Mouse (Mus musculus): ENCODE measurements at regions not wholly inside any gene's neighbourhood (a gene's known extent, or its start where the extent isn't known, plus 50 kb on each side); places are given as distances from the start of the nearest gene placed in this dataset.

DNA sequence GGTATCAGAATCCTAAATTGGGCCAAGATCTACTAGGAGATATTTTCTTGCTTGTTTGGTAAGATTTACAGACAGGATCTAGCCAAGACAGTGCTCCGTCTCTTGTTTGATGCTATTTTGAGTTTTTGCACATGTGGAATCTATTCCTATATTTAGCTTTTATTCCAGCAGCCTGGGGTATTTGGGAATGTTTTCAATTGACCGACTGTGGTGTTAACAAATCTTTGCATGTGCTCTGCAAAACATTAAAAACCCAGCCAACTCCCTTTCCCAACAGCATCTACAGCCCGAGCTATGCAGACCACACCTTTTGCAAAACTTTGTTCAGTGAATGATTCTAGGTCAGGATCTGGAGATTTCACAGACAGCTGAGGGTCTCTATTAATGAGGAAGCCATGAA is 317.7 kb upstream of the Gm10131 start:
- Histone ChIP-seq H3K36me3 (ENCODE audit: control insufficient read depth, insufficient read depth) (no peaks in the 10 kb centered on the region), H3K4me1 (replicated peaks; ENCODE audit: control insufficient read depth, insufficient read depth, low read length) (no peaks in the 10 kb centered on the region), H3K9me3 (ENCODE audit: control insufficient read depth, low read length) (no peaks in the 10 kb centered on the region), H3K27ac (ENCODE audit: low read length) (no peak overlapping the region), H3K27me3 (replicated peaks; ENCODE audit: control insufficient read depth, insufficient read depth, low read length) (no peaks in the 10 kb centered on the region), H3K4me2 (ENCODE audit: low read length) (no peak overlapping the region), H3K9ac (replicated peaks; ENCODE audit: low read depth, low read length) (no peak overlapping the region), H3K4me3 (replicated peaks; ENCODE audit: low read length) (no peak overlapping the region)
- WGBS, result 79% methylated on average over 3 of the region's 3 CpGs
- ATAC-seq, result no peak

DNA sequence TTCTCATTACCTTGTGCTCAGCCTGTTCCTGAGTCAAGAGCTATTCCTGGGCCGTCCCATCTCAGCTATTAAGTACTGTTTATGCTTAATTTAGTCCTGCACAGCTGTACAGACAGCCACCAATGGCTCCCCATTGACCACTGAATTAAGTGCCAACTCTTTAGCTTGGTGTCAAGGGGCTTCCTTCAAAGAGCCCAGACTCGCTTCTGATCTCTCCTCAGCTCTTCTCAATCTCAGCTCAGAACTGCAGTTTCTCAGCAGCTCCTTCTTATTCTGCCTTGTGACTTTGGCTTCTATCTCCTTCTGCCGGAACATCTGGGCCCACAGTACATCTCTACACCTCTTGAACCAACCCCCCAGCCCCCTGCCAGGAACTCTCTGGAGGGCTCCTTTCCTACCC is 290.0 kb upstream of the Gm10131 start:
- H3K36me3 ChIP-seq (ENCODE audit: control insufficient read depth, insufficient read depth), result no peaks in the 10 kb centered on the region
- H3K9ac ChIP-seq (replicated peaks; ENCODE audit: low read depth, low read length), result no peak overlapping the region
- WGBS, result 62% methylated on average over 3 of the region's 3 CpGs
- H3K27me3 ChIP-seq (replicated peaks; ENCODE audit: control insufficient read depth, insufficient read depth, low read length), result no peaks in the 10 kb centered on the region
- no peak overlapping the region for H3K27ac ChIP-seq (ENCODE audit: low read length)
- no peak overlapping the region for H3K4me2 ChIP-seq (ENCODE audit: low read length)
- no peak for ATAC-seq
- H3K9me3 ChIP-seq (ENCODE audit: control insufficient read depth, low read length), result no peaks in the 10 kb centered on the region
- H3K4me1 ChIP-seq (replicated peaks; ENCODE audit: control insufficient read depth, insufficient read depth, low read length), result peaks cover 26% of the 10 kb centered on the region
- no peak overlapping the region for H3K4me3 ChIP-seq (replicated peaks; ENCODE audit: low read length)

DNA sequence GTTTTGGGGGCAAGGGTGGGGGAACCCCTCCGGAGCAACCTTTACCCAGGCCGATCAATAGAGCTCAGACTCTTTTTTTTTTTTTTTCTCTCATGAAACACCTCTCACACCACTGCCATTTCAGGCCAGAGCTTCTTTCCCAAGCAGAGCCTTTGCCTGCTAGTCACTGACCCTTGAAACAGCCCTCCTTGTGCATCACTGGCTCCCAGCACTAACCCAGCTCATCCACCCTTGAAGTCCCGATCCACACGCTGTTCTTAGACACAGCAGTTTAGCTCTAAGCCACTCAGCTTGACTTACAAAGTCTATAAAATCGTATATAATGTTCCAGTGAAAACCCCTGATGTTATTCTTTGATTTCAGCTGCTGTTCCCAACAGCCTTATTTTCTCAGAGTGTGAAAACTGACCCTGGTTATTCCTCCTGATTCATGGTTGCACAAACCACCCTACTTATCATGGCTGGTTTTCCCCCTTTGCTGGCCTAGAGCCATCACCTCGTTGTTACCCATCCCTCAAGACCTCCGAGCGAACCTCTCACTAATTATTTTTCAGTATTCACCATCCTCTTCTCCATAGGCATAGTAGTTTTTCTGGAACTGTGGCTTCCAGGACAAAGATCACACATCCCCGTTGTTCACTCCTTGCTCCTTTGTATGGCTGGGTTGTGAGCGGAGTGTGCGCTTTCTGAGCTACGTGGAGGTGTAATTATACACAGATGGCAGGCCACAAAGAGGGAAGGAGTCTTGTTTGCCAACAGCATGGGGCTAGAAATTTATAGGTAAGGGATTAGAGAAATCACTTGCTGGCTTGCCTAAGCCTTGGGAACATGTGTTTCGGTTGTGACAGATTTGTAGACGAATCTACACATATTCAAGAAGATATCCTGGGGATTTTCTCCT is 287.6 kb upstream of the Gm10131 start:
- peak overlapping the region; percentile 42 for H3K27ac ChIP-seq (ENCODE audit: low read length)
- H3K4me1 ChIP-seq (replicated peaks; ENCODE audit: control insufficient read depth, insufficient read depth, low read length), result peaks cover 26% of the 10 kb centered on the region
- WGBS, result 35% methylated on average over 14 of the region's 14 CpGs
- no peak for ATAC-seq
- H3K4me2 ChIP-seq (ENCODE audit: low read length), result no peak overlapping the region
- H3K9ac ChIP-seq (replicated peaks; ENCODE audit: low read depth, low read length), result peak overlapping the region; percentile 19; the same call in 1 of the 2 replicates
- no peaks in the 10 kb centered on the region for H3K36me3 ChIP-seq (ENCODE audit: control insufficient read depth, insufficient read depth)
- no peak overlapping the region for H3K4me3 ChIP-seq (replicated peaks; ENCODE audit: low read length)
- 0 out of 2 replicates have a peak, but pooled peaks cover 4% of the 10 kb centered on the region for H3K9me3 ChIP-seq (ENCODE audit: control insufficient read depth, low read length)
- H3K27me3 ChIP-seq (replicated peaks; ENCODE audit: control insufficient read depth, insufficient read depth, low read length), result no peaks in the 10 kb centered on the region

DNA sequence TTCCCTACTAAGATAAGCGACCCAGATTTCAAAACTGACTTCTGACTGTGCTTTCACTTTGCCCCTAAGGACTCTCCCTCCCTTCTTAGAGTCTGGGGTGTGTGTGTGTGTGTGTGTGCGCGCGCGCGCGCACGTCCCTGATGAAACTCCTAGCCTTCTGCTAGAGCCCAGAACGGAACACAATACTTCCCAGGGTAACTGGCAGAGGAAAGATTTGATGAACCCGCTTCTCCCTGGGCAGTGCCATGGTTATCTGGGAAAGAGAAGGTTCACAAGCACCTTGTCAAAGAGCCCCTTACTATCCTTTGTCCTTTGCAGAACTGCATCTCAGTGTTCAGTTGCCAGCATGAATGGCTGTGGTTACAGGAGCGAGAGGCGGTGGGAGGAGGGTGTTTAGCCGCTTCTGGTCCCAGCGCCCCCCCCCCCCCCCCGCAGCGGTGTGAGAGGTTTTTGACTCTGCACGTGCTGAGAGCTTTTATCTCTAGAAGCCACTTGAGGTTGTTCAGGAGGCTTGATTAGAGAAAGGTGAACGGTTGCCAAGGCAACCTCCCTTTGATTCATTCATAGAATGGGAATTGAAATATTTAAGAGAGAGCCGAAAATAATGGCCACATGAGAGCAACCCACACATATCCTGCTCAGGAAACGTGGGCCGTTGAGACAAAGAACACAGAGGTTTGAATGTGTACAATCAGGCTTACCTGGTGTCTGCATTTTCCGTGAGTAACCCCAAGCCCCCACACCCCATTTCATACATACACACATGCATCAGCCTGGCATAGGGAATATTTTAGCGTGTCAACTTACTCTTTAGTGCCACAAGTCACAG is 286.3 kb upstream of the Gm10131 start:
- Histone ChIP-seq H3K4me3 (replicated peaks; ENCODE audit: low read length) (peak overlapping the region; percentile 17), H3K4me1 (replicated peaks; ENCODE audit: control insufficient read depth, insufficient read depth, low read length) (peaks cover 30% of the 10 kb centered on the region), H3K9ac (replicated peaks; ENCODE audit: low read depth, low read length) (peak overlapping the region; percentile 24), H3K36me3 (ENCODE audit: control insufficient read depth, insufficient read depth) (no peaks in the 10 kb centered on the region), H3K4me2 (ENCODE audit: low read length) (peak overlapping the region; percentile 45), H3K27me3 (replicated peaks; ENCODE audit: control insufficient read depth, insufficient read depth, low read length) (no peaks in the 10 kb centered on the region), H3K27ac (ENCODE audit: low read length) (peak overlapping the region; percentile 82), H3K9me3 (ENCODE audit: control insufficient read depth, low read length) (0 out of 2 replicates have a peak, but pooled peaks cover 4% of the 10 kb centered on the region)
- ATAC-seq, result peak; percentile 71
- 14% methylated on average over 22 of the region's 23 CpGs for WGBS

DNA sequence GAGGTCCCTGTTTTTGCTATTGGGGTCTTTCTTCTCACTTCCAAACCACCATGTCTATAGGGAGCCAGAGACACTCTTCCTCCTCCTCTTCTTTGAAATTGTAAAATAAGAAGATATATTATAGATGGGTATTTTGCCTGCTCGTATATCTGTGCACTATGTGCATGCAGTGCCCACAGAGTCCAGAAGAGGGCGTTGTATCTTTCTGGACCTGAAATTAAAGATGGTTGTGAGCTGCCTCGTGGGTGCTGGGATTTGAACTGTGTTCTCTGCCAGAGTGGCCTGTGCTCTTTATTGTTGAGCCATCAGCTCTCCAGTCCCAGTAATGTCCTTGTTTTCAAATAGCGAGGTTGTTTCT is 285.7 kb upstream of the Gm10131 start:
- Histone ChIP-seq H3K27me3 (replicated peaks; ENCODE audit: control insufficient read depth, insufficient read depth, low read length) (no peaks in the 10 kb centered on the region), H3K9ac (replicated peaks; ENCODE audit: low read depth, low read length) (peak overlapping the region; percentile 24), H3K36me3 (ENCODE audit: control insufficient read depth, insufficient read depth) (no peaks in the 10 kb centered on the region), H3K4me1 (replicated peaks; ENCODE audit: control insufficient read depth, insufficient read depth, low read length) (peaks cover 36% of the 10 kb centered on the region), H3K4me2 (ENCODE audit: low read length) (peak overlapping the region; percentile 45), H3K9me3 (ENCODE audit: control insufficient read depth, low read length) (0 out of 2 replicates have a peak, but pooled peaks cover 4% of the 10 kb centered on the region), H3K4me3 (replicated peaks; ENCODE audit: low read length) (no peak overlapping the region; the same call in 1 of the 2 replicates), H3K27ac (ENCODE audit: low read length) (peak overlapping the region; percentile 82)
- ATAC-seq, result no peak
- 50% methylated on average over 4 of the region's 4 CpGs for WGBS

DNA sequence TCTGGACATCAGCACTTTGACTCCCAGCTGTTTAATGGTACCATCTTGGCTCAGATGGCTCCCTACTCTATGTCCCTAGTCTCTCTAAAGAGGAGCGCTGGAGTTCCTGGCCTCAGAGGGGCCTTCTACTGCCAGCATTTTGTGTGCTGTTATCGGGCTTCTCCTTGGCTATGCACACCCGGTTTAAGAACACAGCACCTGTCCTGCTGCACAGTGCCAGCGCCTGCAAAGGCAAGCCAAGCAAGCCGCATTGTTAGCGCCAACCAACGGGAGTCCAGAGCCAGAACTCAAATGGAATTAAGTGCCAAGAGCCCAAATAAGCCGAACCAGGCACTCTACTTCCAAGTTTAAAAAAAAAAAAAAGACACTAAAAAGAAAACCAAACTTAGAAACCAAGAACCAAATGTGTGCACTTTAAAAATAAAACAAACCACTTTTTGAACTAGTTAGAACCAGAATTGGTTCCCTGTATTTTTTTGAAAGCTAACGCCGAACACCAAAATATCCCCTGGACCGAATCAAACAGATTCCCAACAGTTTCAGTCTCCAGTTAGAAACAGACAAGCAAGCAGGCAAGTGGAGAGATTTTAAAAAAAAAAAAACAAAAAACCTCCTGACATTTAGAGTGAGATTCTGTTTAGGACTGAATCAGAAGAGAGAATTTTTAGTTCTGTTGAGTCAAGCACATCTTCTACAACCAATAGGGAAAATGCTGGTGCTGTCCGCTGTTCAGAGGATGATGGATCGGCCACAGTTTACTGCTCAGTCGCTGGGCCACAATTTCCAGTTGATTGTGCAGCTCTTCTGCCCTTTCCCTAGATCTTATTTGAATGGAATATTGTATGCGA is 281.7 kb upstream of the Gm10131 start:
- H3K9ac ChIP-seq (replicated peaks; ENCODE audit: low read depth, low read length), result no peak overlapping the region; the same call in 1 of the 2 replicates
- 0 out of 2 replicates have a peak, but pooled peaks cover 4% of the 10 kb centered on the region for H3K9me3 ChIP-seq (ENCODE audit: control insufficient read depth, low read length)
- peaks cover 34% of the 10 kb centered on the region for H3K4me1 ChIP-seq (replicated peaks; ENCODE audit: control insufficient read depth, insufficient read depth, low read length)
- peak; percentile 77 for ATAC-seq
- H3K4me3 ChIP-seq (replicated peaks; ENCODE audit: low read length), result no peak overlapping the region
- H3K36me3 ChIP-seq (ENCODE audit: control insufficient read depth, insufficient read depth), result no peaks in the 10 kb centered on the region
- H3K4me2 ChIP-seq (ENCODE audit: low read length), result peak overlapping the region; percentile 24
- WGBS, result 63% methylated on average over 15 of the region's 15 CpGs
- no peaks in the 10 kb centered on the region for H3K27me3 ChIP-seq (replicated peaks; ENCODE audit: control insufficient read depth, insufficient read depth, low read length)
- H3K27ac ChIP-seq (ENCODE audit: low read length), result peak overlapping the region; percentile 81

DNA sequence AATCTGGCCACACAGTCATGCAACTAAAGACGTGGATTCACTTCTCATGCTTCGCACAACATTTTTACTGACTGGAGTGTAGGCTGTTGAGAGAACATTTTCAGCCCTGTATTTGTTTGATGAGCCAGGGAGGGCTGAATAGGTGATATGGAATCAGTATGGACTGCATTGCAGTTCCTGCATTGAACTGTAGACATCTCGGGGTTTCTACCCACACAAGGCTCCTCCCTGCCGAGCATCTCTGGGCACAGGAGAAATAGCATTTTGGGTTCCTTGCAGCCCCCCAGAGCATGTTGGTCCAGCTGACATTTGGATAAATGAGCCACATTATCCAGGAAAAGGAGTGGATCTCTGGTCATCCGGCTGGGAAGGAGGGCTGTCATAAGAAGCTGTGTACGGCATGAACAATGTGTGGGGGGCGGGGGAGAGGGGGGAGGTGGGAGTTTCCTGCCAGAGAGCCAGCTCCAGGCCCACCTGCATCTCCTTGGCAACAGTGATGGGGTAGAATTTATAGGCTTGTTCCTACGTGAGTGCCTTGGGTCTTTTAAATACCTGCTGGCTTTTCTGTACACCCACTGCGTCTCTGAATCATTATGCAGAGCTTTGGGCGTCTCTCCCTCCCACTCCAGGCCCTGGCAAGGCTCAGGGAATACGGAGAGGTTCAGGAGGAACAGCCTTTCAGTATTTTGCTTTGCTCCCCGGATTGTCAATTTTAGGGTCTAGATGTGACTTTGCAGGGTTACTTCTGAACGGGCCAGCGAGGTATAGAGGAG is 280.9 kb upstream of the Gm10131 start:
- Histone ChIP-seq H3K9ac (replicated peaks; ENCODE audit: low read depth, low read length) (no peak overlapping the region; the same call in 1 of the 2 replicates), H3K9me3 (ENCODE audit: control insufficient read depth, low read length) (0 out of 2 replicates have a peak, but pooled peaks cover 4% of the 10 kb centered on the region), H3K27ac (ENCODE audit: low read length) (peak overlapping the region; percentile 81), H3K4me3 (replicated peaks; ENCODE audit: low read length) (no peak overlapping the region), H3K36me3 (ENCODE audit: control insufficient read depth, insufficient read depth) (no peaks in the 10 kb centered on the region), H3K4me1 (replicated peaks; ENCODE audit: control insufficient read depth, insufficient read depth, low read length) (peaks cover 25% of the 10 kb centered on the region), H3K27me3 (replicated peaks; ENCODE audit: control insufficient read depth, insufficient read depth, low read length) (no peaks in the 10 kb centered on the region), H3K4me2 (ENCODE audit: low read length) (peak overlapping the region; percentile 24)
- peak; percentile 74 for ATAC-seq
- 41% methylated on average over 14 of the region's 14 CpGs for WGBS

DNA sequence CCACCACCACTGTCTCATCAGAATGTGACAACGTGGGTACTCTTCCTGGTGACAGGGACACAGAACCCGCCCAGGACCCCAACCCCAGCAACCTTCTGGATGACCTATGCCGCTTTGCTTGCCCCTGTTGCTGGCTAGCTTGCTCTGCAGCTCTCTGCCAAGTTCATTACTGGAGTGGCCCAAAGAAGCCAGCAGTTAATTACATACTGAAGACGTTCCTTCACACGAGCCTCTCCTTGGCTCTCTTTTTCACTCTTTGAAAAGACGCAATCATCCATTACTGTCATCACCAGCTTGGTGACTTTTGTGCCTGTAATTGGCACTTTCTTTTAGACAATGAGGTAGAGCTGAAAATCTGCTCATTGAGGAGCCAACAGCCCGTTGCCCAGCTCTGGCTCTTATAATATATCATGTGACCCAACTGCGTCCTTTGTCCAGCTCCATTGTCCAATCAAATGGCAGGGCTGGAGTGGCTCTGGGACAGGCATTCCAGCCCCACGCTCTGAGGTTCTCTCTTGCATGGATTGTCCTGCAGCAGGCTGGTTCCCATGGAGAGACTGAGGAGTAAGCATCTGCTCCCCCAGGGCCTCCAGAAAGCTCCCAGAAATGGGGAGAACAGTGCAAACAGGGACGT is 274.4 kb upstream of the Gm10131 start:
- Histone ChIP-seq H3K27ac (ENCODE audit: low read length) (no peak overlapping the region), H3K4me2 (ENCODE audit: low read length) (no peak overlapping the region), H3K4me1 (replicated peaks; ENCODE audit: control insufficient read depth, insufficient read depth, low read length) (peaks cover 7% of the 10 kb centered on the region), H3K36me3 (ENCODE audit: control insufficient read depth, insufficient read depth) (no peaks in the 10 kb centered on the region), H3K9me3 (ENCODE audit: control insufficient read depth, low read length) (no peaks in the 10 kb centered on the region), H3K27me3 (replicated peaks; ENCODE audit: control insufficient read depth, insufficient read depth, low read length) (no peaks in the 10 kb centered on the region), H3K9ac (replicated peaks; ENCODE audit: low read depth, low read length) (no peak overlapping the region), H3K4me3 (replicated peaks; ENCODE audit: low read length) (no peak overlapping the region)
- peak; percentile 61 for ATAC-seq
- WGBS, result 41% methylated on average over 10 of the region's 10 CpGs
